Mouse (Mus musculus): ENCODE measurements at regions not wholly inside any gene's neighbourhood (a gene's known extent, or its start where the extent isn't known, plus 50 kb on each side); places are given as distances from the start of the nearest gene placed in this dataset.
"Not testable (repeated sequence)": the region's sequence is repeated elsewhere in the genome, so short reads cannot be mapped to it uniquely, and the experiment has no call there.

DNA sequence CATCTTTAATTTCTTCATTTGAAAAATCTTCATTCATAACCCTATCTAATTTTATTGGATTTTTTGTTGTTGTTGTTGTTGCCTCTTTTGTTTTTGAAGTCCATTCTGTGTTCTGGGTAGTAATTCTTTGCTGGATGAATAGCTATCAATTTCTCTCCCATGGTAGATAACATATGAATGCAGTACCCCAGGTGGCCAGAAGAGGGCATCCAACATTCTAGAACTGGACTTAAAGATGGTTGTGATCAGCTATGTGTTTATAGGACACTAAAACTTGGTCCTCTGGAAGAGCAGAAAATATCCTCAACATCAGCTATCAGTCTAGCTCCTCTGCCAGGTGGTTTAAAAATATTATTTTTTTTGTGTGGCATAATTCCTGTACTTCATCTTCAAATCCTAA, 73.0 kb downstream of the Prl2c3 start:
- not testable (repeated sequence) for ATAC-seq (ENCODE audit: insufficient number of reproducible peaks, low FRiP score, low TSS enrichment, low read depth); H3K4me1 ChIP-seq; H3K27me3 ChIP-seq; H3K36me3 ChIP-seq; H3K9me3 ChIP-seq (replicated peaks); H3K27ac ChIP-seq (replicated peaks); H3K4me2 ChIP-seq (replicated peaks); H3K9ac ChIP-seq; H3K4me3 ChIP-seq (replicated peaks)

DNA sequence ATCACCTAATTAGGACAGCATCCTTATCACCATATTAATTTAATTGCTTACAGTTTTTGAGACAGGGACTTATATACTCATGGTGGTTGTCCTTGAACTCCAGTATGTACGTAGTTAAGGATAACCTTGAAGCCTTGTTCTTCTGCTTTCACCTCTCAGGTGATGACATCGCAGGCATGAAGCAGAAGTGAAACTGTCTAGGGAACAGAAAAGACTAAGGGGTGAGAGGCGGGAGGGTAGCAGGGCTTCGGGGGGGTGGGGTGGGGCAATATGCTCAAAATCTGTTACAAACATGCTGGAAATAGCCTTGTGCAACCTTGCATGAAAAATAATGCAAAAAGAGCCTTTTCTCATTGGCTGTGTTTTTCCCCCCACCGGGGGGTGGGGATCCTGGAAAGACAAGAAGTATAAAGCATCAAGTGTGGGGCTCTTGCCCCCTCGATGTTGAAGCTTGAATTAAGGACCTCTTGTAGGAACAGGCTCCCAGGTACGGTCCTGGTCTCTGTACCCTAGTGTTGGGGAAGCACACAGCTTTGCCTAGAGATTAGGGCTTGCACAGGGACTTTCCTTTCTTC, 81.8 kb downstream of the Prl2c3 start:
- not testable (repeated sequence) for H3K9ac ChIP-seq; H3K4me1 ChIP-seq; H3K27ac ChIP-seq (replicated peaks); H3K4me2 ChIP-seq (replicated peaks); H3K9me3 ChIP-seq (replicated peaks); H3K4me3 ChIP-seq (replicated peaks); H3K27me3 ChIP-seq; ATAC-seq (ENCODE audit: insufficient number of reproducible peaks, low FRiP score, low TSS enrichment, low read depth); H3K36me3 ChIP-seq
- 88% methylated on average over 7 of the region's 7 CpGs for WGBS

DNA sequence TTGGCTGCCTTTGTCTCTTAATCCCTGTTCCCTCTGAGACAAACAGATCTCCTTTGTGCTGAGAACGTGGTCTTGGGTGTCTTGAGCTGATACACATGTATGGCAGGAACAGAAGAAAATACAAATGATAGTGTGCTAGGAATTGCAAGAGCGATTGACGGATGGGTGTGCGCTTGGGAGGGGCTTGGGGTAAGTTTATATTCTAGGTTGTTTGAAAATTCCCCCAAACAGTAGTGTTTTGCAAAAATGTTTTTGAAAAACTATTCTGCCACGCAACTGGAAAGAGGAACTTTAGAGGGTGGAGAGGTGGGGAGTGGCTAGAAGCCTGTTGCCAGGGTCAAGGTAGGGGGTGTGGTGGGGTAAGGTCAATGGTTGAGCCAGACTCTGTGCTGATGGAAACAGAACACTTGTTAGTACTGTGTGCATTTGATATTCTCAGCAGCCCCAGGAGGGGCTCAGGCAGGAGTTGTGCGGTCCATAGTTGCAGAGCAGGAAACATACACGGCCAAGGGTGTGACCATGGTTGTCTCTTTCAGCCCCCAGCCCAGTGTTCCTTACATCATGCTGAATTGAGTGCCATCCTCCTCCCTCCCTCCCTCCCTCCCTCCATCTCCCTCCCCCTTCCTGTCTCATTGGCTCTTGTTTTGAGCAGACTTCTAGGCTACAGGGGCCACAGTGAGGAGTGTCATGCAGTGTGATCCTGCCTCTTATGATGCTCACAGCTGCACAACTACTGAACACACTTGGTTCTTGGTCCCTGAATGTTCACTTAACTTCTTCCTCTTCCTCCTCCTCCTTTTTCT, 88.2 kb downstream of the Prl2c3 start:
- no peak overlapping the region for H3K4me2 ChIP-seq (replicated peaks)
- H3K4me1 ChIP-seq: no peaks in the 10 kb centered on the region
- no peaks in the 10 kb centered on the region for H3K27me3 ChIP-seq
- 59% methylated on average over 7 of the region's 7 CpGs for WGBS
- H3K4me3 ChIP-seq (replicated peaks): no peak overlapping the region
- ATAC-seq (ENCODE audit: insufficient number of reproducible peaks, low FRiP score, low TSS enrichment, low read depth): no peak
- H3K27ac ChIP-seq (replicated peaks): no peak overlapping the region
- no peaks in the 10 kb centered on the region for H3K9me3 ChIP-seq (replicated peaks)
- H3K9ac ChIP-seq: no peak overlapping the region
- no peaks in the 10 kb centered on the region for H3K36me3 ChIP-seq

DNA sequence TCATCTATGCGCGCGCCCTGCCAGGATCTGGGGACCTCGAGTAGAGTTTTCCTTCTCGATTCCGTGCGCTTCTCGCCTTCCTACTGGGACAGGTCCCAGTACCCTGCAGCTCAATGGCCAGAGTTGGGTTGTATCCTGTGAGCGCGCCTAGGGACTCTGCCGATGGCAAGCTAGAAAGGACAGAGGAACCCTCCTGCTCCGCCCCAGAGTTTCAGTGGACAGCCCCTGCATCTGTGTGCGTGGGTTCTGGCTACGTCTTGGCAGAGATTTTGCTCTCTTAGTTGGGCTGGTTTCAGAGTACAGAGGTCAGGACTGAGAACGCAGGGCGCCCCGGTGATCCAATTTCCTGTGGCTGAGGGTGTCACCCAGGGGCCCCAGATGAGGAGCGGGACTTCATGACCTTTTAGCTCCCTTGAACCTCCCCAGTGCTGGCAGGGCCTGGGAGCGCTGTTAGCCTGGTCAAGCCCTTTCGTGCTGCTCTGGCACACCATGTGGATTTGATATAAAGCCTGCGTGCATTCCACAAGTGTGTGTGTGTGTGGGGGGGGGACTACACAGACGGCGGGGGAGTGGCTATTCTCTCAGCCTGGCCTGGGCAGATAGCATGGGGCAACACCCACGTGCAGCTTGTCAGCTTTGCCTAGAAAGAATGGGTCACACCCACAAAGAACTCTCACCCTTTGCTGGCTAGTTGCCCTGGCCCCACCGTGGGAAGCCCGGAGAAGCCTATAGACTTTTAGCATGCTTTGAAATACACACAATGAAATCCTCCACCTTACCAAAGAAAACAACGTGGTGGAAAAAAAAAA, 96.9 kb downstream of the Prl2c3 start:
- H3K9ac ChIP-seq; H3K9me3 ChIP-seq (replicated peaks); H3K36me3 ChIP-seq; H3K27ac ChIP-seq (replicated peaks); H3K27me3 ChIP-seq; H3K4me1 ChIP-seq: not testable (repeated sequence)
- ATAC-seq (ENCODE audit: insufficient number of reproducible peaks, low FRiP score, low TSS enrichment, low read depth): 0 out of 2 replicates have a peak, but pooled peaks have one; percentile 32
- Histone ChIP-seq H3K4me3 (replicated peaks) (peak overlapping the region; percentile 23), H3K4me2 (replicated peaks) (peak overlapping the region; percentile 38)
- WGBS: under 1% methylated on average over 18 of the region's 27 CpGs

DNA sequence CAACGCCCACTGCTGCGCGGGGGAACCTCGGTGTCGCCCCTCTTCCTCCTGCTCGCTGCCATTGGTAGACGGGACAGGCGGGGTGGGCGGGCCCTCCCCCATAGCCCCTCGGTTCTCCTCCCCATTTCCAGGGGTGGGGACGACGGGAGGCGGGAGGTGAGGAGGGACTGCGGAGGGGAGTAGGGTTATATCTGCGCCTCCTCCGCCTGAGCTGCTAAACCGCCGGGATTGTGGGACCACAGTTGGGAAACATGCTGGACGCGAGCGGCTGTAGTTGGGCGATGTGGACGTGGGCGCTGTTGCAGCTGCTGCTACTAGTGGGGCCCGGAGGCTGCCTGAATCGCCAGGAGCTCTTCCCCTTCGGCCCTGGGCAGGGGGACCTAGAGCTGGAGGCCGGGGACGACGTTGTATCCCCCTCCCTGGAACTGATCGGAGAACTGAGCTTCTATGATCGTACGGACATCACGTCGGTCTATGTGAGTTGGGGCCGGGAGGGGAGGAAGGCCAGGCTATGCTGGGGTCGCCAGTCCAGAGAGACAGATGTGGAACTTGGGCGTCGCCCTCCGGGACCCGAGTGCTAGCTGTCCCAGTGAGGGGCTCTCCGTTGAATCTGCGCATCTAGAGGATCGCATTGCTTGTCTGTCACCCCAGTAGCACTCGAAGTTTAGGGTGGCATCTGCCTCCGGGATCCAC, 97.6 kb downstream of the Prl2c3 start:
- H3K9me3 ChIP-seq (replicated peaks): not testable (repeated sequence)
- ATAC-seq (ENCODE audit: insufficient number of reproducible peaks, low FRiP score, low TSS enrichment, low read depth): peak; percentile 84
- peak overlapping the region; percentile 38 for H3K4me2 ChIP-seq (replicated peaks)

DNA sequence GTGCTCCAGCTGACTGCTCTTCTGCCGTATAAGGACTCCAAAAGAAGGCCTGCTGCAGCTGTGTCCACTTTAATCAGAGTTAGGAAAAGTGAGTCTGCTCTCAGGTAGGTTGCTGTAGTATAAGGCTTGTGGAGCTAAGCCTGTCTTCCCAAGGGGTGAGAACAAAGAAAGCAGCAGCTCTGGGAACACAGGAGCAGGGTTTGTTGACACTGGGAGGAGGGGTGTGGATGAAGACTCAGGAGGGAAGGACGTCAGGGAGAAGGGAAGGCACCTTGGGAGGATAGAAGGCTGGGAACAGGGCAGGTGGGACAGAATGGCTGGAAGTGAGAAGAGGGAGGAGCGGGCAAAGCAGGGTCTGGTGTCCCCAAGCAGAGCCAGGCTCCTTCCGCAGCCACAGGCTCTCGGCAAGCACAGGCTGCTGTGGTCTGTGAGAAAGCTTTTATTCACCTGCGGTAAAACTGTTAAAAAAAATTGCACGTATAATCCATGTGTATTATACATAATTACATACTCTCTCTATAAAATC, 106.2 kb downstream of the Prl2c3 start:
- not testable (repeated sequence) for H3K27me3 ChIP-seq; H3K9ac ChIP-seq; H3K4me3 ChIP-seq (replicated peaks); H3K4me1 ChIP-seq; H3K9me3 ChIP-seq (replicated peaks); H3K36me3 ChIP-seq; H3K27ac ChIP-seq (replicated peaks); H3K4me2 ChIP-seq (replicated peaks)
- WGBS: 48% methylated on average over 6 of the region's 7 CpGs
- ATAC-seq (ENCODE audit: insufficient number of reproducible peaks, low FRiP score, low TSS enrichment, low read depth): peak; percentile 53; the same call in 1 of the 2 replicates

More for the DNA sequence above, 97.6 kb downstream of the Prl2c3 start:
- not testable (repeated sequence) for H3K9ac ChIP-seq; H3K36me3 ChIP-seq; H3K27ac ChIP-seq (replicated peaks); H3K4me1 ChIP-seq; H3K27me3 ChIP-seq
- H3K4me3 ChIP-seq (replicated peaks): peak overlapping the region; percentile 30
- under 1% methylated on average over 32 of the region's 46 CpGs for WGBS

DNA sequence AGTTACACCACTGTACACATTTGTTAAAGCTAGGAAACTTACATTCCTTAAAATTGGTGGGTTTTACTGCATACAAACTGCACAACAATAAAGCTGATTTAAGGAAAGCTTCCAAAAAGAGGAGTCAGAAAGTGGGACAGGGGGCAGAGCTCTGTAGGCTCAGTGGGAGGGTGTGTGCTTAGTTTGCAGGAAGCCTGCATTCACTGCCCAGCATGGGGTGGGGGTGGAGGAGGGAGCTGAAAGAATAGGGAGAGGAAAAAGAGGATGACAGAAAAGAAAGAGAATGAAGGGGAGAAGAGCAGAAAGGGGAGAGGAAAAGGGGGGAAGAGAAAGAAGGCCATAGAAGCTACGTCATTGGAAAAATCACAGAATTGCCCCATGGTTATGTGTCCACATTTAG, 111.1 kb downstream of the Prl2c3 start:
- H3K9me3 ChIP-seq (replicated peaks); H3K4me1 ChIP-seq; H3K36me3 ChIP-seq; H3K9ac ChIP-seq; H3K4me3 ChIP-seq (replicated peaks); H3K4me2 ChIP-seq (replicated peaks); H3K27me3 ChIP-seq; H3K27ac ChIP-seq (replicated peaks): not testable (repeated sequence)
- WGBS: no CpG with 5 or more reads among the region's 1 CpGs
- 0 out of 2 replicates have a peak, but pooled peaks have one; percentile 19 for ATAC-seq (ENCODE audit: insufficient number of reproducible peaks, low FRiP score, low TSS enrichment, low read depth)

DNA sequence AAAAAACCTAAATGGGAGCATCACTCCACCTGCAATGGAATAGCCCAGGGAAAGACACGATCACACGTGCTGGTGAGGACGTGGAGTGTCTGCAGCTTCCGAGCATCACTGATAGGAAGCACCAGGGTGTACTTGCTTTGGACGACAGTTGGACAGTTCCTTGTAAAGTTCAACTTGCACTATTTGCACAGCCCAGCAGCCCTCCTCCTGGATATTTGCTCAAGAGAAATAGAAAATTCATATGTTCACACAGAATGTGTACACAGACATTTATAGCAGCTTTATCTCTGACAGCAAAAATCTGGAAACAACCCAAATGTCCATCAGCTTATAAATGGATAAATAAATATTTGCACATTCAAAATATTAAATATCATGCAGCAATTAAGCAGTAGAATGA, 111.7 kb downstream of the Prl2c3 start:
- ATAC-seq (ENCODE audit: insufficient number of reproducible peaks, low FRiP score, low TSS enrichment, low read depth): not testable (repeated sequence)

DNA sequence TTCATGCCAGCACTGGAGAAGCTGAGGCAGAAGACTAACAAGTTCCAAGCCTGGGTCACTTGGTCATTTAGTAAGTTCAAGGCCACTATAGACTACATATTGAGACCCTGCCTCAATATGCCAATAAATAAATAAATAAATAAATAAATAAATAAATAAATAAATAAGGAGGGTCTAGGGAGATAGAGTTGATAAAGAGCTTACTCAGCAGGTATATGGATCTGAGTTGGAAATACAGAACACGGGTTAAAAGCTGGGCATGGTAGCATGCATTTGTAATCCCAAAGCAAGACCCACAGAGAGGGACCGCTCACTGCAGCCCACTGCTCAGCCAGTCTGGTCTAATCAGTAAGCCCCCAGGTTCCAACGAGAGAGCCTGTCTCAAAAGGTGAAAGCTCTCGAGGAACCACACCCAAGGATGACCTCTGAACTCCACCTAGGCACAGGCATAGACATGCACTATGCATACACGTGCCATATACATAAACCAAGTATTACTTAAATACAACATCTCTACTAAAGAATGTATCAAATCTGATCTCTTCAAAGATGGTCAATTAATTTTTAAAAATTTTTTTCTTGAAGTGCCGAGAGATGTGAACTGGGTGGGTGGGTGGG, 115.4 kb downstream of the Ero1lb start:
- not testable (repeated sequence) for H3K9me3 ChIP-seq (replicated peaks); H3K27me3 ChIP-seq; H3K4me2 ChIP-seq (replicated peaks); H3K27ac ChIP-seq (replicated peaks); H3K36me3 ChIP-seq; H3K4me3 ChIP-seq (replicated peaks); ATAC-seq (ENCODE audit: insufficient number of reproducible peaks, low FRiP score, low TSS enrichment, low read depth); H3K4me1 ChIP-seq; H3K9ac ChIP-seq
- 66% methylated on average over 5 of the region's 6 CpGs for WGBS

More for the DNA sequence above, 111.7 kb downstream of the Prl2c3 start:
- not testable (repeated sequence) for H3K4me1 ChIP-seq; H3K4me2 ChIP-seq (replicated peaks); H3K27ac ChIP-seq (replicated peaks); H3K9ac ChIP-seq; H3K4me3 ChIP-seq (replicated peaks); H3K36me3 ChIP-seq; H3K9me3 ChIP-seq (replicated peaks); H3K27me3 ChIP-seq
- 72% methylated on average over 4 of the region's 5 CpGs for WGBS

DNA sequence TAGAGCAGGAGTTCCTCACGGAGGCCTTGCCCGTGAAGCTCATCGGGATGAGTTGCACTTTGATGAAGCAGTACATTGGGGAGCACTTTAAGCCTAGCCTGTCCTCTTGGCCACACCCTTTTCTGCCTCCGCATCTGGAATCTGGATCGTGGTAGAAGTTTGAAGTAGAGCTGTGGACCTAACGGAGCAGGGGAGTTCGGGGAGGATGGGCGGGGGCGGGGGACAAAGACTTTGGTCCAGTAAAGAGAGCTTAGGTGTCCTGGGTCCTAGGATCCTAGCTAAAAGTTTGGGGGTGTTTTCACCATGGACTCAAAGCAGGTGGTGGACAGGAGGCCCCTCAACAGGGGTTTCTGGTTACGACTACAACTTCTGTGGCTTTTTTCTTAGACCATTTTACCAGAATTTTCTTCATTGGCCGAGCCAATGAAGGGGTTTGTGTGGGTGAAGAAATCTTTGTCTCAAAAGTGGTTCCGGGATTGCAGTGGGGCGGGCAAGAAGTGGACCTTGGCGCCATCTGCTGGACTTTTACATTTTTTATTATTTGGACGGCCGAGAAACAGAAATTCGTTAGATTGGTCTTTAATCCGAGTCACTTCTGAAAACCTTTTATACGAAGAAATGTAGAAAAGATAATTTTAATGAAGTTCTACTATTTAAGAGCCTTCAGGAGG, 114.7 kb downstream of the Ero1lb start:
- 0 out of 2 replicates have a peak, but pooled peaks have one; percentile 19 for ATAC-seq (ENCODE audit: insufficient number of reproducible peaks, low FRiP score, low TSS enrichment, low read depth)
- WGBS: 10% methylated on average over 19 of the region's 19 CpGs
- not testable (repeated sequence) for H3K4me1 ChIP-seq; H3K27me3 ChIP-seq; H3K36me3 ChIP-seq; H3K27ac ChIP-seq (replicated peaks); H3K9ac ChIP-seq; H3K9me3 ChIP-seq (replicated peaks)
- peak overlapping the region; percentile 21 for H3K4me3 ChIP-seq (replicated peaks)
- H3K4me2 ChIP-seq (replicated peaks): peak overlapping the region; percentile 46

Data from embryonic facial prominence, embryonic 15.5 days (tissue).